Mouse (Mus musculus) spleen, postnatal 4 days (tissue): ENCODE measurements around the gene Vps13c.

ENCODE experiments used
- DNase-seq, 2 experiments: peaks; one replicate each; pipeline ENCODE4 v3.0.0; 2022; ENCODE audit warnings: low spot score in 2 of 2

The Vps13c gene

GRCm38 (mm10) chr9:67883349-67883984 lies 43.3 kb downstream of the Vps13c start:
- DNase-seq, result no peak

DNA sequence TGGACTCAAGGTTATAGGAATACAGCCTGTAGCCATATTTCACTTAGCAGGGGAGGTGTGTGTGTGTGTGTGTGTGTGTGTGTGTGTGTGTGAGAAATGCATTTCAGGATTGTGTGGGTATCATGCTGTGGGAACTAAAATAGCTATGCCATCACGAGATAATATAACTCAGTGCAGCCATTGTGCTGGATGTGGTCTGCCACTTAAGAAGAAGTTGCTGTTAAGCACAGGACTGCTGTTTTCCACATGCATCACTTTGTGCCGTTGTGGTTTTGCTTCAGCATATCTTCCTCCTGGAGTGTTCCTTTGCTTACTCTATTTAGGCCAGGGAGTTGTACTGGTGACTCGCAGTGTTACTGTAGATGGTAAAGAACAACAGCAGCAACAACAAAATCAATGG lies 43.9 kb downstream of the Vps13c start:
- DNase-seq, result no peak

DNA sequence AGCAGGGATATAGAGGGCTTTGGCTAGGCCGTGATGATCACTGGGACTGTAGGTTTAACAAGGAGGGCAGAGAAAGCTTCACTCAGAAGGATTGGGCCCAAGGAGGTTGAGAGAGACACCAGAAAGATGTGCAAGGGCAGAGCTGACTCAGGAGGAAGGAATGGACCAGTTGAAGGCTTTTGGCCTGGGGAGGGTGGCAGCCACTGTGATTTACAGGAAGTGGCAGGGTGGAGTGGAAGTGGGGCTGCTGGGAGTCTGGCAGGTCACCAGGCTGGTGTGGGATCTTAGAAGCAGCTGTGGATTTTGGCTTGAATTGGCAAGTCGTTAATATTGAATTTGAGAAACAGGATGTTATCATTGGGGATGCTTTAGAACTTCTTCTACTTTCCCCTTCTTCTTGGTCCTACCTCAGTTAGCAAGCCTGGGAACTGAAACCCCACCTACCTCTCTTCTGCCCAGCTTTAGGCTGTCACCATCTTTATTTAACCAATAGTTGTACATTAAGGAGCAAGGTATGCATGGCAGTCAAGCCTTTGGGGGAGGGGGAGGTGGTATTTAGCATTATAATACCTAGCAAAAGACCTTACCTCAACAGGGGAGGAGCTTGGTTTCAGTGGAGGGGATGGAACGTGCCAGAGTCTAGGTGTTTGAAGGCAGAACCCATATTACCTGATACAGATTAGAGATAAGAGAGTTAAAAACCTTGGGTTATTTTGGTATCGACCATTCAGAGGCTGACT lies 47.0 kb downstream of the Vps13c start:
- DNase-seq, result no peak

- no peak for DNase-seq
Measured at GRCm38 (mm10) chr9:67893474-67893873, 53.3 kb downstream of the Vps13c start.

DNA sequence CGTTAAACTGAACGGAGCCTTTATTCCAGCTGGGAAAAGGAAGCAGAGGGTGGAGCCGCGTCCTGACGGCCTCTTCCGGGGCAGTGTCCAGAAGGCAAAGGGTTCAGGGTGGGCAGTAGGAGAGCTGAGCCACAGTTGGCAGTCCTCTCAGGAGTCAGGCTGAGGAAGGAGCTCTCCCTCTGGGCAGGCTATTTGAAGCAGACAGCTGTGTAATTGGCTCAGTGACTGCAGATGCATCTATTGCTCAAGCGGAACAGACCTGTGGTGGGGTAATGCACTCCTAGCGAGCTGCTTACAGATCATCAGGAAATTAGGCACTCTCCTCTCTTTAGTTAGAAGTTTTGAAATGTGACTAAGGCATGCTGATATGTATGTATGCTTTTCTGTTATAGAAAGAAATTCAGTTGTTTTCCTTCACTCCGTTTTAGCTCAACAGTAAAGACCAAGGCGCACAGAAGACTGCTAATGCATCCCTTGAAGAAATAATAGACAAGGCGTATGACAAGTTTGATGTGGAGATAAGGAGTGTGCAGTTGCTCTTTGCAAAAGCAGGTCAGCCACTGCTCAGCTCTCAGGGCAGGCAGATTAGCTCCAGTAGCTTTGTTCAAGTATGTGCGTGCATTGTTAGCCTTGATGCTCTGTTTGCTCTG lies 56.6 kb downstream of the Vps13c start:
- no peak for DNase-seq

DNA sequence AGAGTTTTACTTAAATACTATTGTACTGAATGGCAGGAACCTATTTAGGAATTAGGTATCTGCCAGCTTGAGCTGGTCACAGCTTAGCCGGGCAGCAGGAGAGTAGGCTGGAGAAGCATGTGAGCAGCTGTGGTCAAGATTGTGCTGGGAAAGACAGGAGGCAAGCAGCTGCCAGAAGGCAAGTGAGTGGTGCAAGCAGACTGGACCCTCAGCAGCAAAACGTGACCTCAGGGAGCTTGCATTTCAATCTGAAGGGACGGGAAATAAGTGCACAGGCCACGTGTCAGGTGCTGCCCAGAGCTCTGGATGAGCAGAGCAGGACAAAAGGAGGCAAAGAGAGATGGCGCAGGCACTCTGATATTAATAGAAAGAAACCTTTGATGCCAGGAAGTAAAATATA lies 60.2 kb downstream of the Vps13c start:
- no peak for DNase-seq

DNA sequence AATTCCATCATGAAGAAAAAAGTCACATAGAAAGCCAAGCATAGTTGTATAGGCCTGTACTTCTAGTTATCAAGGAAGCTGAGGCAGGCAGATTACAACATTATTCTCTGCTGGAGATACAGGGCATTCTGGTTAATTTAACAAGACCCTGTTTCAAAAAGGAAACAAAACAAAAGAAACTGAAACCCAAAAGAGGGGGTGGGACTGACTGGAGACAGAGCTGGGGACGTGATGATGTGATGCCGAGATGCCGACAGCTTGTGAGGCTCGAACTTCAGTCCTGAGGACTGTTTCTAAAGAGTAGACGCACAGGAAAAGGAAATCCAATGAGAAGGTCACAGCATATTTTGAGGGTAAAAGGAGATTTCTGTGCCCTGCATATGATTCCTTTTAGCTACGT lies 64.2 kb downstream of the Vps13c start:
- DNase-seq, result no peak

DNA sequence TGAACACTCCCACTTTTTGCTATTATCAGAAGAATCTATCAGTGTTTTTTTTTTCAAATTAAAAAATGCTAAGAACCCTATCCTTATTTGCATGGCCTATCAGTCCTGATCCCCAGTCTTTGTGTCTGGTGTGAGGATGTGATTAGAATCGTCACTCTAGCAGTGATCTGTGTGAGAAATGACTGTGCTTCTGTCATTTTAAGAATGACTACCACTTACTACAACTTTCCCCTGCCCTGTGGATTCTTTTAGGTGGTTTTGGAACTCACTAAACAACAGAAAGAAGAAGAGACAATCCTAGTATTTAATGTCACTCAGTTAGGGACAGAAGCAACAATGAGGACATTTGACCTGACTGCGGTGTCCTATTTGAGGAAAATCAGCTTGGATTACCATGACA lies 65.3 kb downstream of the Vps13c start:
- no peak for DNase-seq

GRCm38 (mm10) chr9:67914681-67915080 lies 74.5 kb downstream of the Vps13c start:
- no peak for DNase-seq

- no peak for DNase-seq
Measured at GRCm38 (mm10) chr9:67922350-67922749, 82.2 kb downstream of the Vps13c start.

GRCm38 (mm10) chr9:67930629-67931028 lies 90.4 kb downstream of the Vps13c start:
- DNase-seq, result no peak

GRCm38 (mm10) chr9:67937286-67937685 lies 97.1 kb downstream of the Vps13c start:
- DNase-seq, result no peak

DNA sequence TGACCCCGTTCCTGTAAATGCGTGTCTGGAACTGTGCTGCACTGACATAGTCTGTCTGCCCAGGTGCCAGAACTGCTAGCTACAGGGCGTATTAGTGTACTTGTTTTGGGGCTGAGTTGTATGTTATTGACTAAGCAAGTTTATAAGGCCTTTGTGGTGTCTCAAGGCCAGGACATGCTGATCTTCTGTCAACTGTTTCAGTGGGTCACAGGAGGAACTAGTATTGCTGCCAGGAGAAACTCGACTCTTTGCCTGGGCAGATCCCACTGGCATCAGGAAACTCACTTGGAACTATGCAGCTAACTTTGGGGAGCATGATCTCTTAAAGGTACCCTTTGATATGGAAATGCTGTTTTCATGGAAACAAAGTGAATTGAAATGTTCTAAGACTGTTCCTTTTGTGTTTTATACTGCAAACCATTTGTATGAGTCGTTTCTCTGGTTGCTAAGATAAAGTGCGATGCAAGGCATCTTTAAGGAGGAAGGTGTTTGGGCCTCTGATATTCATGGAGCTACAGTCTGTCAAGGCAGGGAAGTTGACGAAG lies 115.3 kb downstream of the Vps13c start:
- no peak for DNase-seq

- DNase-seq, result no peak
Measured at GRCm38 (mm10) chr9:67961953-67962352, 121.8 kb downstream of the Vps13c start.

DNA sequence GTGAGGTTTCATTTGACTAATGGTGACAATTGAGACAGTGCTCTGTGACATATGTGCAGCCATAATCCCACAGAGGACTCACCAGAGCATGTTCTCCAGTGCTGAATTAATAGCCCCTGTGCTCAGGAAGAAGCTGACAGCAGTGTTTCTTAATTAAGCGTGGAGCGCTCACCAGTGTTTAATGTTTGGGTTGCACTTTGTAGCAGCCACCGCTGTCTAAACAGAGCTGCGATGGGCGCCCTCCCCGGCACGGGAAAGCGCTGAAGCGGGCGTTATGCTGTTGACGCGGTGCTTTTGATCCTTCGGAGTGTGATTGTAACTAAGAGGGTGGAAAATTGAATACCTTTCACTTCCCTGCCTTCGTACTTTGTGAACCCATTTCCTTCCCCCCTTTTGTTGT lies 125.7 kb downstream of the Vps13c start:
- DNase-seq, result no peak

DNA sequence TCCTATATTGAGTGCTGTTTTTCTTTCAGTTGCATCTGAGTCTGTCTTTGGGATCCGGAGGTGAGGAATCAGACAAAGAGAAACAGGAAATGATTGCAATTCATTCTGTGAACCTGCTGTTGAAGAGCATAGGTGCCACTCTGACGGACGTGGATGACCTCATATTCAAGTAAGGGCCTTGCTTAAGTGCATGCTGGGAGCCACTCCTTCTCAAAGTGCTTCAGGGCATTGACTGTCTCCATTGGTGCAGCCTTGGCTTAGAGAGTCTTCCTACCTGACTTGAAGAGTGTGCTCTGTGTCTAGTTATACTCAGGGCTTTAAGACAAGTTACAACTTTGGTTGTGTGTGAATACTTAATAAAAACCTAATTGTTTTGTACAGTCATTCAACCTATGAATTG lies 126.8 kb downstream of the Vps13c start:
- DNase-seq, result no peak

DNA sequence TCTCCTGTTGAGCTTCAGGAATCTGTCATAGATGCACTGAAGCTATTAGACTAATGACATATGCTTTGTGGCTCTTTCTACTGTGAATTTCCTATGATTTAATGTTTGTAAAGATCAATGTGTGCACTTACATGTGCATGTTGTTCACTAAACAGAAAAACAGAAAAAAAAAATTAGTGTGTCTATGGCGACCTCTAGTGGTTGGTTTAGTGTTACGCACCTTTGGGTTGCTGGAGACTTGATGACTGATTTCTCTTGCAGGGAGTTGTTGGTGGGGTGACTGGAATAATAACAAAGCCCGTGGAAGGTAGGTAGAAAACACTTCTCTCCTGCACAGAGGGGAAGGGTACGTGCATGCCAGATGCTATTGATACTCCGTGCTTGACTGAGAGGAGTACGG lies 133.3 kb downstream of the Vps13c start:
- no peak for DNase-seq

DNA sequence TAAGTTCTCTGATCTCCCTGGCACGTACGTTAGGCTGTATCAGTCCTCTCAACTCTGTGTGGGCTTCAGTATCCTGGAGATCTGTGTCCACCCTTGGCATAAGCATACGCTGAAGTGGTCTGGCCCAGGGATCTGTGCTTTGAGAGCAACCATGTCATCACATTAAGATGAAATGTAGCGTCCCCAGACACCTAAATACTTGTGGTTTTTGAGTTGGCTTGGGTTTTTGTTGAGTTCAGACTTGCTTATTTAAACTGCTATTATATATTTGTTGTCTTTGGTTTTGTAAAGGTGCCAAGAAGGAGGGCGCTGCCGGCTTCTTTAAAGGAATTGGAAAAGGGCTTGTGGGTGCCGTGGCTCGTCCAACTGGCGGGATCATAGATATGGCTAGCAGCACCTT lies 135.3 kb downstream of the Vps13c start:
- DNase-seq, result no peak

- DNase-seq, result no peak
Measured at GRCm38 (mm10) chr9:68006566-68006965, 166.4 kb downstream of the Vps13c start.

GRCm38 (mm10) chr9:68014991-68015396 lies 174.8 kb downstream of the Vps13c start:
- DNase-seq, result peak; percentile 36 to 78

- DNase-seq, result no peak
Measured at GRCm38 (mm10) chr9:68016255-68016954, 176.2 kb downstream of the Vps13c start.

GRCm38 (mm10) chr9:68020776-68021365 lies 180.7 kb downstream of the Vps13c start:
- DNase-seq, result no peak
